Mouse (Mus musculus) naive thymus-derived CD4-positive, alpha-beta T cell, adult 2 months (primary cell): ENCODE results near the gene Sfxn4.
"Not testable (repeated sequence)": the region's sequence is repeated elsewhere in the genome, so short reads cannot be mapped to it uniquely, and the experiment has no call there.

Experiments
- DNase-seq: peaks from one replicate; pipeline ENCODE4 v3.0.0-alpha.2; 2011; ENCODE audit warnings: low read depth

Sfxn4 gene

GRCm38 (mm10) chr19:60860868-60861700, at the start of gene Sfxn4:
Gene Sfxn4 (minus strand): TSS chr19:60861479.
- peak; percentile 93 for DNase-seq

- DNase-seq, result no peak
Observed at GRCm38 (mm10) chr19:60910304-60910703, 49.0 kb upstream of the Sfxn4 start.

GRCm38 (mm10) chr19:60905477-60905876, 44.2 kb upstream of the Sfxn4 start:
- no peak for DNase-seq

GRCm38 (mm10) chr19:60903971-60904370, 42.7 kb upstream of the Sfxn4 start:
- DNase-seq, result no peak

- no peak for DNase-seq
Observed at GRCm38 (mm10) chr19:60903139-60903538, 41.9 kb upstream of the Sfxn4 start.

- DNase-seq, result no peak
Observed at GRCm38 (mm10) chr19:60895251-60895880, 34.1 kb upstream of the Sfxn4 start.

- peak; percentile 86 for DNase-seq
Observed at GRCm38 (mm10) chr19:60891934-60892547, 30.8 kb upstream of the Sfxn4 start.

GRCm38 (mm10) chr19:60891123-60891470, 29.8 kb upstream of the Sfxn4 start:
- DNase-seq, result no peak

- DNase-seq, result no peak
Observed at GRCm38 (mm10) chr19:60890391-60891122, 29.3 kb upstream of the Sfxn4 start.

GRCm38 (mm10) chr19:60889714-60890315, 28.5 kb upstream of the Sfxn4 start, which contains the start of gene Grk5:
Gene Grk5 (plus strand): TSS chr19:60889749.
- peak; percentile 95 for DNase-seq

GRCm38 (mm10) chr19:60889101-60889713, 27.9 kb upstream of the Sfxn4 start:
- DNase-seq, result no peak

GRCm38 (mm10) chr19:60887637-60888036, 26.4 kb upstream of the Sfxn4 start:
- no peak for DNase-seq

- DNase-seq, result no peak
Observed at GRCm38 (mm10) chr19:60883129-60883528, 21.9 kb upstream of the Sfxn4 start.

- peak; percentile 97 for DNase-seq
Observed at GRCm38 (mm10) chr19:60874064-60874694, 12.9 kb upstream of the Sfxn4 start, which contains the start of gene Prdx3. Gene Prdx3 (minus strand): TSS chr19:60874556.

GRCm38 (mm10) chr19:60873501-60873900, 12.2 kb upstream of the Sfxn4 start:
- DNase-seq, result peak; percentile 37

- DNase-seq, result no peak
Observed at GRCm38 (mm10) chr19:60872272-60872671, 11.0 kb upstream of the Sfxn4 start.

- DNase-seq, result no peak
Observed at GRCm38 (mm10) chr19:60871366-60871765, 10.1 kb upstream of the Sfxn4 start.

- no peak for DNase-seq
Observed at GRCm38 (mm10) chr19:60870489-60870888, 9.2 kb upstream of the Sfxn4 start.

- not testable (repeated sequence) for DNase-seq
Observed at GRCm38 (mm10) chr19:60866169-60866568, 4.9 kb upstream of the Sfxn4 start.

GRCm38 (mm10) chr19:60845731-60846130, 15.5 kb downstream of the Sfxn4 start:
- no peak for DNase-seq

- no peak for DNase-seq
Observed at GRCm38 (mm10) chr19:60843324-60843723, 18.0 kb downstream of the Sfxn4 start.
